Mouse (Mus musculus): ENCODE measurements around the gene Rundc1. TPM values are rescaled to one million over a fixed set of nuclear protein-coding genes. Genes with fewer than 3 reads are reported as not detected.
"Not testable (repeated sequence)": the region's sequence is repeated elsewhere in the genome, so short reads cannot be mapped to it uniquely, and the experiment has no call there.

Rundc1 gene
- polyA plus RNA-seq, 1 experiment from 2014 or later: 17.3 TPM

DNA sequence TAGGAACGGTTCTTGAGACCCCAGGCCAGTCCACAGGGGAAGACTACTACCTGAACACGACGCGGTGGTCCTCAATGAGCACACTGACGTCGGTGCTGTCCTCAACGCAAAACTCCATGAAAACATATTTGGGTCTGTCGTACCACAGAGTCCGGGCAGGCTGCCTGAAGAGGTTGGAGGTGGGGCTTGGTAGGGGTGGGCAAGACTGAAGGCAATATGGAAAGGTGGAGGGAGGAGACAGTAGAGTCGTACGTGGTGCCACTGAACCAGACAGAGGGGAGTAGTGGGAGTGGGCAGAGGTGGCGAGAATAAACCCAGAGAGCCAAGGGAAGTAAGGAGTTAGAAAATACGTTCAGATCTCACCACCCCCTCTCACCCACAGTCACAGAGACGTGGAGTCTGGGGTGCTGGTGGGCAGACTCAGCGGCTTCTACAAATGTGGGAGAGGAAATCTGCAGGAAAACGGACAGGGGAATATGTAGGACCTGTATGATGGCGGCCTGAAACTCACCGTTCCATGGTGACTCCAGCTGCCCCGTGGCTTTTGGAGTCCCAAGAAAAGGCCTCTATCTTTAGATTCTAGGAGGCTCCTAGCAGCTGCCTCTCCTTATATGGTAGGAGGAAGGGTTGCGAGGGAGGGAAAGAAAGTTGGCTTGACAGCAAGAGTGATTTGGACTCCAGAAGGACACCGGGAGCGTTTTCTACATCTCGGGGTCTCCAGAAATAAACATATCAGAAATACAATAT, 607 bp upstream of the Rundc1 start, which contains the start of gene Gm27029:
Gene Gm27029 (minus strand): TSS at position 692 of the 747 bp plus-strand sequence.
- 2% methylated on average over 23 of the region's 23 CpGs for WGBS
- Histone ChIP-seq H3K9me3 (replicated peaks) (no peaks in the 10 kb centered on the region), H3K27ac (ENCODE audit: poor library complexity, severe bottlenecking) (peak within 1 kb of the TSS; percentile 96), H3K36me3 (peaks cover 25% of the 10 kb centered on the region), H3K4me2 (peak within 1 kb of the TSS; percentile 98), H3K4me3 (peak within 1 kb of the TSS; percentile 89), H3K27me3 (replicated peaks) (no peaks in the 10 kb centered on the region), H3K4me1 (replicated peaks) (peaks cover 29% of the 10 kb centered on the region), H3K9ac (peak within 1 kb of the TSS; percentile 83)
- peak; percentile 63 for ATAC-seq (ENCODE audit: insufficient number of reproducible peaks, low FRiP score)

DNA sequence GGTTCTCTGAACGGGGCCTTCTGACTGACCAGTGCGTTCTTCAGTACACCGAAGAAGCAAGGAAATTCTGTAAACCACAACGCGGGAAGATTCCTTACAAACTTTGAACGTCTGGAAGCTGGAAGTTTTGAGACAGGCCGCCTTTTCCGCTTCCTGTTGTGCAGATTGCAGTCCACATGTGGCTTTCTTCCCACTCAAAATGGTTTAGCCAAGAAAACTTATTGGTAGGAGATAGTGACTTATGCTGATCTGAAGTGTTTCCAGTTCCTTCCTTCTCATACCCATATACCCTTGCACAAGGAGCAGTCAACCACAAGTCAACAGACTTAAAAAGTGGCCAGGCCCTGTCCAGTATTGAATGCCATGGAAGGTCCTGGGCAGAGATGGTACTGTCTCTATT, 1.3 kb downstream of the Rundc1 start:
- H3K9me3 ChIP-seq (replicated peaks): no peaks in the 10 kb centered on the region
- no peaks in the 10 kb centered on the region for H3K27me3 ChIP-seq (replicated peaks)
- H3K4me1 ChIP-seq (replicated peaks): peaks cover 29% of the 10 kb centered on the region
- 52% methylated on average over 8 of the region's 8 CpGs for WGBS
- ATAC-seq (ENCODE audit: insufficient number of reproducible peaks, low FRiP score): no peak
- peaks cover 31% of the 10 kb centered on the region for H3K36me3 ChIP-seq
- peak overlapping the region; percentile 98 for H3K4me2 ChIP-seq
- H3K9ac ChIP-seq: peak overlapping the region; percentile 83; the same call in 1 of the 2 replicates
- peak overlapping the region; percentile 89 for H3K4me3 ChIP-seq
- H3K27ac ChIP-seq (ENCODE audit: poor library complexity, severe bottlenecking): no peak overlapping the region

DNA sequence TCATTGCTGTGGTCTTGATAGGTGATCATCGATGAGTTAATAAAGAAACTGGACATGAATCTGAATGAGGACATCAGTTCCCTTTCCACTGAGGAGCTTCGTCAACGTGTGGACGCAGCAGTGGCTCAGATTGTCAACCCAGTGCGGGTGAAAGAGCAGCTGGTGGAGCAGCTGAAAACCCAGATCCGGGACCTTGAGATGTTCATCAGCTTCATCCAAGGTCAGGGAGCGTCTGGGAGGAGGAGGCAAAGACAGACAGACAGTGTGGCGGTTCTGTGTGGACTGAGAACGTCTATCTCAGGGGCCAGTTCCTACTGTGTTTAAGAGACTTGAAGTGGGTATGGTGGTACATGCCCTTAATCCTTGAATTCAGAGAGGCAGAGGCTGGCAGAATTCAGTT, 6.4 kb downstream of the Rundc1 start:
- Histone ChIP-seq H3K9ac (no peak overlapping the region), H3K9me3 (replicated peaks) (no peaks in the 10 kb centered on the region), H3K4me1 (replicated peaks) (peaks cover 8% of the 10 kb centered on the region), H3K4me3 (no peak overlapping the region), H3K27me3 (replicated peaks) (no peaks in the 10 kb centered on the region), H3K36me3 (peaks cover 69% of the 10 kb centered on the region), H3K4me2 (no peak overlapping the region), H3K27ac (ENCODE audit: poor library complexity, severe bottlenecking) (no peak overlapping the region)
- 85% methylated on average over 9 of the region's 9 CpGs for WGBS
- ATAC-seq (ENCODE audit: insufficient number of reproducible peaks, low FRiP score): no peak

DNA sequence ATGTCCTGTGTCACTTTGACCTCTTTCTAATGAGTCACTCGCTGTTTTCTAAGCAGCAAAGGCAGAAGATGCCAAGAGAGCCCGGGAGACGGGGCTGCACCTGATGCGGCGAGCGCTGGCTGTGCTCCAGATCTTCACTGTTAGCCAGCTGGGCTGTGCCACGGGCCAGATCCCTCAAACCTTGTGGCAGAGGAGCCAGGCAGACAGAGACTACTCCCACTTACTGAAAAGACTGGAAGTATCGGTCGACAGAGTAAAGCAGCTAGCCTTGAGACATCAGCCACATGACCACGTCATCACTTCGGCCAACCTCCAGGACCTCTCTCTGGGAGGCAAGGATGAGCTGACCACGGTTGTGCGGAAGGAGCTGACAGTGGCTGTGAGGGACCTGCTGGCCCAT, 8.5 kb downstream of the Rundc1 start:
- no peak for ATAC-seq (ENCODE audit: insufficient number of reproducible peaks, low FRiP score)
- Histone ChIP-seq H3K27me3 (replicated peaks) (no peaks in the 10 kb centered on the region), H3K9me3 (replicated peaks) (no peaks in the 10 kb centered on the region), H3K36me3 (peaks cover 69% of the 10 kb centered on the region), H3K9ac (no peak overlapping the region), H3K4me3 (no peak overlapping the region), H3K4me2 (no peak overlapping the region), H3K4me1 (replicated peaks) (no peaks in the 10 kb centered on the region), H3K27ac (ENCODE audit: poor library complexity, severe bottlenecking) (no peak overlapping the region)
- 87% methylated on average over 13 of the region's 13 CpGs for WGBS

DNA sequence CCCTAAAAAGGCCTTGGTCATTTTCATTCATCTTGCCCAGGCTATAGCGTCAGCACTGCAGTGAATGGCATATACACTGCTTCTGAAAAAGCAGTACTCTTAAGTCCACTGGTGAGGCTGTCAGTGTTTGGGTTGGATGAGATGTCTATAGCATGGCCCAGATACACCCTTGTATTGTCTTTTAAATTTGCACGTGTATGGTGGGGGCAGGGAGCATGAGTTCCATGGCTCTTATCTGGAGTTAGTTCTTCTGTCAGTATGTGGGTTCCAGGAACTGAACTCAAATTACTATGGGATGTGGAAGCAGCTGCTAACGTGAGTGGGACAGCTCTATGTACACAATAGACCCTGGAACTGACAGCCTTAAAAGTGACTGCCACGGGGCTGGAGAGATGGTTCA, 10.9 kb downstream of the Rundc1 start:
- 74% methylated on average over 4 of the region's 4 CpGs for WGBS
- no peak overlapping the region for H3K27ac ChIP-seq (ENCODE audit: poor library complexity, severe bottlenecking)

DNA sequence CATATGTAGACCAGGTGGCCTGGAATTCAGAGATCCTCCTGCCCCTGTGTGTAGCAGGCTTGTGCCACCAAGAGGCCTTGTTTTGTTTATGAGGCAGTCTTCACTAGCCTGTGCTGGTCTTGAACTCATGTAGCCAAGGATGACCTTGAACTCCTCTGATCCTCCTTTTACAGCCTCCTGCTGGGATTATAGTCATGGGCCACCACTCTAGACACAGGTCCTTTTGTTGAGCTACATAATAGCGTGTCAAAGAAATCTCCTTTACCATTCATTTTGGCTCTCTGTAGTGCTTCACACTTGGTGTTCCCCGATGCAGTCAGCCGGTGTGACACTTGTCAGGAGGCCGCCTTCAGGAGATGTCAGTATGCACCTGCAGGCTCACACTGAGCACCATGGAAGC, 12.0 kb downstream of the Rundc1 start:
- no peaks in the 10 kb centered on the region for H3K27me3 ChIP-seq (replicated peaks)
- H3K4me2 ChIP-seq: no peak overlapping the region
- no peak for ATAC-seq (ENCODE audit: insufficient number of reproducible peaks, low FRiP score)
- H3K36me3 ChIP-seq: peaks cover 39% of the 10 kb centered on the region
- 74% methylated on average over 4 of the region's 4 CpGs for WGBS
- no peak overlapping the region for H3K27ac ChIP-seq (ENCODE audit: poor library complexity, severe bottlenecking)
- H3K9me3 ChIP-seq (replicated peaks): no peaks in the 10 kb centered on the region
- H3K4me1 ChIP-seq (replicated peaks): no peaks in the 10 kb centered on the region
- H3K4me3 ChIP-seq: no peak overlapping the region
- H3K9ac ChIP-seq: no peak overlapping the region

More for the DNA sequence above, 10.9 kb downstream of the Rundc1 start:
- Histone ChIP-seq H3K4me3 (no peak overlapping the region), H3K4me1 (replicated peaks) (no peaks in the 10 kb centered on the region), H3K9me3 (replicated peaks) (no peaks in the 10 kb centered on the region), H3K4me2 (no peak overlapping the region), H3K9ac (no peak overlapping the region), H3K27me3 (replicated peaks) (no peaks in the 10 kb centered on the region), H3K36me3 (peaks cover 50% of the 10 kb centered on the region)
- ATAC-seq (ENCODE audit: insufficient number of reproducible peaks, low FRiP score): no peak

DNA sequence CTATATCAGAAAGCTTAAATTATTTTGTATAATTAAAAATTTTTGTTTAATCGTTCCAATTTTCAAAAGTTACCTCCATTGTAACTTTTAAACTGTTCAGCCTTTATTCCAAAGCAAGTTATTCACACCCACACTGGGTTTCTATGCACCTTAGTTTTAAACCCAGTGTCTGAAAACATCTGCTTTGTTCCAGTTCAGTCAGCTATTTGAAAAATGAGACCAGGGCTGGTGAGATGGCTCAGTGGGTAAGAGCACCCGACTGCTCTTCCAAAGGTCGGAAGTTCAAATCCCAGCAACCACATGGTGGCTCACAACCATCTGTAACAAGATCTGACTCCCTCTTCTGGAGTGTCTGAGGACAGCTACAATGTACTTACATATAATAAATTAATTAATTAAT, 13.1 kb downstream of the Rundc1 start:
- H3K4me2 ChIP-seq; H3K9me3 ChIP-seq (replicated peaks); H3K27me3 ChIP-seq (replicated peaks); H3K9ac ChIP-seq; H3K27ac ChIP-seq (ENCODE audit: poor library complexity, severe bottlenecking); H3K4me3 ChIP-seq; H3K4me1 ChIP-seq (replicated peaks); ATAC-seq (ENCODE audit: insufficient number of reproducible peaks, low FRiP score): not testable (repeated sequence)
- WGBS: 58% methylated on average over 3 of the region's 3 CpGs
- peaks cover 31% of the 10 kb centered on the region for H3K36me3 ChIP-seq

DNA sequence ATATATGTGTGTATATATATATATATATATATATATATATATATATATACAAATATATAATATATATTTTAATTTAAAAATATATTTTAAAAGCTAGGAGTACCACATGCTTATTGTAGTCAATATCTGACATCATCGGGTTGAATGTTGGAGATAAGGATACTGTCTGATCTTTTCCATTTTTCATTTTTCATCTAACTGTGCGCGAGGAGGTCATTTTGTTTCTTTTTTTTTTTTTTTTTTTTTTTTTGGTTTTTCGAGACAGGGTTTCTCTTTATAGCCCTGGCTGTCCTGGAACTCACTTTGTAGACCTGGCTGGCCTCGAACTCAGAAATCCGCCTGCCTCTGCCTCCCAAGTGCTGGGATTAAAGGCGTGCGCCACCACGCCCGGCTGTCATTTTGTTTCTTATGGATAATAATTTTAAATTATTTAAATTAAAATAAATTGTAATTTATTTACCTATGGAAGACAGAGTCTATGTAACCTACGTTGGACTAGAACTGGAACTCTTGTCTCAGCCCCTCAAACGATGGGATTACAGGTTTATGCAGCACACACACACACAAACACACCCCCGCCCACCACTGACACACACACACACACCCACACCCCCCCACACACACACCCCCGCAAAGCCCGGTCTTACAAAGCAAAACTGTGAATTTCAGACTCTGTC, 16.7 kb downstream of the Rundc1 start:
- H3K27ac ChIP-seq (ENCODE audit: poor library complexity, severe bottlenecking); H3K9me3 ChIP-seq (replicated peaks); ATAC-seq (ENCODE audit: insufficient number of reproducible peaks, low FRiP score); H3K27me3 ChIP-seq (replicated peaks): not testable (repeated sequence)
- WGBS: 38% methylated on average over 15 of the region's 15 CpGs
- Histone ChIP-seq H3K9ac (0 out of 2 replicates have a peak overlapping the region, but pooled peaks have one; percentile 62), H3K4me2 (peak overlapping the region; percentile 64), H3K4me1 (replicated peaks) (peaks cover 22% of the 10 kb centered on the region), H3K4me3 (peak overlapping the region; percentile 90), H3K36me3 (peaks cover 31% of the 10 kb centered on the region)

DNA sequence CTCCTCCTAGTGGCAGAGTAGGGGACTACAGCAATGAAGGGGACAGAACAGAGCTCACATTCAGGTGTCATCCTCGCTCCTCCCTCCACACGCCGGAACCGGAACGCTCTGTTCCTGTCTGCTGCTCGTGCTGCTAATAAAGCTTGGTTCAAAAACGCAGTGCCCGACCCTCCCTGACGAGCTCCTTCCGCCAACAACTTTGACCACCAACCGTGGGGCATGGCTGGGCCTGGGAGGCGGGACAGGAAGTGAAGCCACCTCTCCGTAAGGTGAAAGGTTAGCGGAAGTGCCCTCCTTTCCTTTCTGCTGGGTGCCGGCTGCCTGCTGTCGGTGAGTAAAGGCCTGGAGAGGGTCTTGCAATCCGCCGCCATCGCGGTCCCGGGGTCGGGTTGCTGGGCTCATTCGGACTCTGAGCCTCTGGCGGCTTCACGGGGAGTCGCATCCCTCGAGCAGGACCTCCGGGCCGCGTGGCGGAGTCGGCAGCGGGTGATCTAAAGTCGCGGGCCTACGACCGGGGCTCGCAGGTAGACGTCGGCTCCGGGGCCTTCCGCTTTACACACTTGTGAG, 17.3 kb downstream of the Rundc1 start, which contains the start of gene Rpl27:
Gene Rpl27 (plus strand): TSS at position 172 of the 567 bp plus-strand sequence.
- H3K27me3 ChIP-seq (replicated peaks): no peaks in the 10 kb centered on the region
- H3K4me1 ChIP-seq (replicated peaks): peaks cover 22% of the 10 kb centered on the region
- peak within 1 kb of the TSS; percentile 97 for H3K9ac ChIP-seq
- ATAC-seq (ENCODE audit: insufficient number of reproducible peaks, low FRiP score): peak; percentile 98
- under 1% methylated on average over 42 of the region's 42 CpGs for WGBS
- no peaks in the 10 kb centered on the region for H3K9me3 ChIP-seq (replicated peaks)
- peak within 1 kb of the TSS; percentile 98 for H3K4me2 ChIP-seq
- peak within 1 kb of the TSS; percentile 94 for H3K27ac ChIP-seq (ENCODE audit: poor library complexity, severe bottlenecking)
- H3K4me3 ChIP-seq: peak within 1 kb of the TSS; percentile 90
- H3K36me3 ChIP-seq: peaks cover 31% of the 10 kb centered on the region

DNA sequence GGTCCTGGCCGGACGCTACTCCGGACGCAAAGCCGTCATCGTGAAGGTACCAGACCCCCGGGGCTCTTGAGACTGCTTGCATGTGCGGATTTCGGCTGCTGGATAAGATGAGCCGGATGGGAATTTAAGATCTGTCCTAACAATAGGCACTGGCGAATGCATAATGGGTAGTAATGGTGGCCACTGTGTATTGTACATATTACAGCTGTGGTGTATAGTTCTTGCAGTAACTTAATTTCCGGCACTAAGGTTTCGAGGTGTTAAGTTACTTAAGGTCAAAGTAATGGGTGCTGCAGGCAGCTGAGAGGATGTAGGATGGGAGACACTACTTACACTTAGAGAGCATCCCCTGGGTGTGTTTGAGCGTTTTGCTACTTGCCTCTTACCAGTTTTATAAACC, 17.9 kb downstream of the Rundc1 start:
- WGBS: under 1% methylated on average over 14 of the region's 14 CpGs
- Histone ChIP-seq H3K4me2 (peak overlapping the region; percentile 98), H3K9ac (peak overlapping the region; percentile 97), H3K27me3 (replicated peaks) (no peaks in the 10 kb centered on the region), H3K4me3 (peak overlapping the region; percentile 90), H3K27ac (ENCODE audit: poor library complexity, severe bottlenecking) (peak overlapping the region; percentile 94), H3K4me1 (replicated peaks) (peaks cover 22% of the 10 kb centered on the region), H3K9me3 (replicated peaks) (no peaks in the 10 kb centered on the region), H3K36me3 (peaks cover 31% of the 10 kb centered on the region)
- no peak for ATAC-seq (ENCODE audit: insufficient number of reproducible peaks, low FRiP score)

DNA sequence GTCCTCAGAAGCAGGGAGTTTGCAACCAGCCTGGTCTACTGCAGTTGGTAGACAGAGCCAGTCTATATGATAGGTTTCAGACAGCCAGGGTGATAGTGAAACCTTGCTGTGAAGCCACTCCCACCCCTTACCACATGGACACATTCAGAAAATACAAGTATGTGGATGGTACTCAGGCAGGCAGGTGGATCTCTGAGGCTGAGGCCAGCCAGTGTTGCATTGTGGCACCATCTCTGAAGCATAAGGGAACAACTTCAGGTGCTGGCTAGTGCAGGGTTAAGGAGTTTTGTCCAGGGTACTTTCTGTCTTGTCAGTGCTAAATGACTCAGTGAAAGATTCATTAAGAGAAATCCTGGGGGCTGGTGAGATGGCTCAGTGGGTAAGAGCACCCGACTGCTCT, 21.4 kb downstream of the Rundc1 start:
- Histone ChIP-seq H3K9me3 (replicated peaks) (no peaks in the 10 kb centered on the region), H3K27ac (ENCODE audit: poor library complexity, severe bottlenecking) (no peak overlapping the region), H3K9ac (no peak overlapping the region), H3K4me2 (no peak overlapping the region), H3K4me3 (no peak overlapping the region), H3K4me1 (replicated peaks) (peaks cover 37% of the 10 kb centered on the region), H3K27me3 (replicated peaks) (no peaks in the 10 kb centered on the region), H3K36me3 (peaks cover 31% of the 10 kb centered on the region)
- WGBS: 78% methylated on average over 1 of the region's 1 CpGs
- ATAC-seq (ENCODE audit: insufficient number of reproducible peaks, low FRiP score): no peak
